Mouse (Mus musculus) left cerebral cortex, postnatal 25 days (tissue): ENCODE measurements around the gene Dtx1. TPM values are rescaled to one million over a fixed set of nuclear protein-coding genes. Genes with fewer than 3 reads are reported as not detected.
A peak's percentile ranks its signal among the peaks of the same experiment; 100 is the strongest.

Experiments
- DNase-seq, 2 experiments: peaks; one replicate each; pipeline ENCODE4 v3.0.0; 2022; ENCODE audit warnings: low spot score in 2 of 2, mixed read lengths in 1 of 2
- intact Hi-C: fragments of 180-260 bp; cut with DNase I; formaldehyde crosslinking; loops from one replicate; pipeline ENCODE4 v1.15.1; 2025
- total RNA-seq, 2 experiments: library from RNA; stranded (reverse); gene quantifications; 2 replicates each; pipeline ENCODE4 v1.2.3; 2021

The Dtx1 gene
- total RNA-seq, 2 experiments from 2014 or later: 68.9 to 71.2 TPM

DNA sequence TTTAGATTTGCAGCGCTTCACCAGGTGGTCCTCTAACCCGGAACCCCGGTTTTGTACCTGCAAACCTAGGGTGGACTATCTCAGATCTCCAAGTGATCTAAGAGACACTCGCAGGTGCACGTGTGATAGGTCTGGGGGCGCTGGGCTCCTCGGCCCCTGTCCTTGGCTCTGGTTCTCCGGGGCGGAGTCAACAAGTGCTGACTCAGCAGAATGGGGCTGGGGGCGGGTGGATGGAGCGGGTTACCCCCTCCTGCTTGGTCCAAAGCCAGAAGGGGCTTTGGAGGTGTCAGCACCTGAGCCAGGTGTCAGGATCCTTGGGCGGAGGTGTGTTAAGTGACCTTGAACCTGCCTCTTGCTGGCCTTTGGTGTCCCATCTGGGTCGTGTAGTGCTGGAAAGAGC is 61.8 kb downstream of the Dtx1 start:
- no peak for DNase-seq
- intact Hi-C loops: loop anchor here (2.0 kb wide), 1 partner anchor 29 kb away; no protein-coding TSS in a partner anchor

DNA sequence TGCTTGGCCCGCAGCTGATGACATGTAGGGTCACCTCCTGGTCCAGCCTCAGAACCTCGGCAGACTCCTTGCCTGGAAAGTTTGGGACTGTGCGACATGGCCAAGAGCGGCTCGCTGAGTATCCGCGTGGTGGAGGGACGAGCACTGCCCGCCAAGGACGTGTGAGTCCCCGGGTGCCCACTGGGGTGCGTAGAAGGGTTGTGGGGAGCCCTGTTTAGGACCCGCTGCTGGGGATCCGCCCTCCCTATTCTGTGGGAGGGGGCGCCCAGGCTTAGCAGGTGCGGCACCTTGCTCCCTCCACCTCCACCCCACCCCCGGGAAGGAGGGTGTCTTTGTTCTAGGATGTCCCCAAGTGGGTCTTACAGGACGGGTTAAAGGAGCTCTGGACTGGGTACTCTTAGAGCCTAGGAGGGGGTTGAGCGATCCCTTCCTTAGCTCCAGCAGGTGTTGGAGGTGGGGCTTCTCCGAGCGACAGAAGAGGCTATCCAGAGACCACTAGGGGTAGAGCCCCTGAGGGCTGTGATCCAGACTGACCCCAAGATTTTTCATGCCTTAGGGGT is 62.3 kb downstream of the Dtx1 start:
- intact Hi-C loops: loop anchor here (2.0 kb wide), 1 partner anchor 29 kb away; no protein-coding TSS in a partner anchor
- DNase-seq: no peak

DNA sequence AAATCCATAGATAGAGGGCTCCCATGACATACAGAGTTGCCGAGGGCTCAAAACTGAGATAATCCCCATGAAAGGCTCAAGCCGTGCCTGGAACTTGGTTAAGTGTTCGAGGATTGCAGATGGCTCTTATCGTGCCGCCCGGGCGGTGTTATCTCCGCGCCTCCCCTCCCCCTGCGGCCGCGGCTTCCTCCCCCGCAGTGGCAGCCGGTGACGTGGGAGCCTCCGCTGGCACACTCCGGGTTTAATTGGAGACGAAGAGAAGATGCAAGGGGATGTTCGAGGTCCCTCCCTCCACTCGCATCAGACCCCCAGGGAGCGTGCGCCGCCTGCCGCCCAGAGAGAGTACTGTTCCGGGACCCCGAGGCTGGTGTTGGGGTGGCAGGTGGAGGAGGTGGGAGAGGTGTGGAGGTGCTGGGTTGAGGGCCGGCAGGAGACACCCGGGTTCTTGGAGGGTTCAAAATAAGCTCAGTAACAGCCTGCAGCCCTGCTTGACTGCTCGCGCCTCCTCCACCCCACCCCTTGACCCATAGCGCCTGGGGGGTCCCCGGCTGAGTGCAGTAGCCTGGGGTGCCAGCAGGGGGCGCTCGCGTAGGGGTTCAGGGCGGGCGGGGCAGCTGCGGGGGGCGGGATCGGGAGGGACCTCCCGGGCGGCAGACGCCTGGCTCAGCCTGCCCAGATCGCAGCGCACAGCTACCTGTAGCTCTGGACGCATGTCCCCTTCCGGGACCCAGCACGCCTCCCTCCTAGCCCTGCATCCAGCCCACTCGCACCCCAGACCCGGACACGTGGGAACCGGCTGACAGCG is 63.0 kb downstream of the Dtx1 start, which contains the start of gene Rasal1:
Gene Rasal1 (plus strand): TSS at position 244 of the 805 bp plus-strand sequence.
- DNase-seq: peak; percentile 78 to 92
- intact Hi-C loops: loop anchor here (1.0 to 2.0 kb wide), 2 partner anchors 8 to 28 kb away; no protein-coding TSS in a partner anchor

- intact Hi-C loops: loop anchor here (1.0 to 2.0 kb wide), 2 partner anchors 8 to 27 kb away; no protein-coding TSS in a partner anchor
Measured at GRCm38 (mm10) chr5:120647814-120648491, 63.8 kb downstream of the Dtx1 start.

GRCm38 (mm10) chr5:120647361-120647760 is 64.4 kb downstream of the Dtx1 start:
- intact Hi-C loops: no loop called here
- DNase-seq: no peak

More at GRCm38 (mm10) chr5:120647814-120648491, 63.8 kb downstream of the Dtx1 start:
- DNase-seq: peak; percentile 62 to 78

DNA sequence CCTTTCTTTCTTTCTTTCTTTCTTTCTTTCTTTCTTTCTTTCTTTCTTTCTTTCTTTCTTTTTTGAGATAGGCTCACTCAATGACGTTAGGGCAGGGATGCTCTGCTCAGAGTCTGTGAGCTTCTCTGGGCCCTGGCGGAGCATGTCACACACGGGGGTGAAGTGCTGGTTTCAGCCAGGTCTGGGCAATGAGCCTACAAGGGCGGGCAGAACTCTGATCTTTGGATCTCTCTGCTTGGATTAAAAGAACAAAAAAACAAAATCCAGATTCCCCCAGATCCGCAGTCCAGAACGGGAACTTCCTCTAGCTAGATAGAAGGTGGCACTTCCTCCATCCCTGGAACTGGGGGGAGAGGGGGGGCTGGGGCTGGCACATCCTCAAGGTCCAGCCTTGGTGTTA is 65.9 kb downstream of the Dtx1 start:
- no peak for DNase-seq
- intact Hi-C loops: no loop called here

- intact Hi-C loops: no loop called here
- no peak for DNase-seq
Measured at GRCm38 (mm10) chr5:120644227-120644626, 67.5 kb downstream of the Dtx1 start.

DNA sequence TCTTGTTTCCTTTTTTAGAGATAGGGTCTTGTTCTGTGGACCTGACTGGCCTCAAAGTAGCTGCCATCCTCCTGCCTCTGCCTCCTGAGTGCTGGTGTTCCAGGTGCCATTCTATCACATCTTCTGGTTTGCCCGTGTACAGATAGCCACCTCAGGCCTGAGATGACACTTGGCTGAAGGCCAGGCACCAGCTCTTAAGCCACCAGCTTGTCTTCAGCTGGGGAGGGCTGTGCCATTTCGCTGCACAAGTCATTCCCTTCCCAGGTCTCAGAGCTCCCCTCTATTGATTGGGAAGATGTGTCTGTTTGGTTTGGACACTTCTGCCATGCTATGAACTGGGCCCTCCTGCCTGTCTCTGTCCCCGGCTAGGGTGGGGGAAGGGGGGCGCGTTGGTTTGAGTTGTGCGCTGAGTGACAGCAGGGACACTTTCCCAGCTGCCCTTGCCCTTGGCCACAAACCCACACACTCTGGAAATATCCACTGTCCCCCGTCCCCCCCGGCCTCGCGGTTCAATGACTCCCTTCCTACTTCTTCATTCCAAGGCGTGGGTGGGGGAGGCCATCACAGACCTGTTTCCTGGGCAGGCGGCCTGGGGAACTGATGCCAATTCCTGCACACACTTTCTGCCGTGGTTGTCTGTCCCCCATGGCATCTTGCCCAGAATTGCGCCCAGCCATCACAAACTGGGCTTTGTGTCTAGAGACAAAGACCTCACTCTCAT is 68.2 kb downstream of the Dtx1 start:
- intact Hi-C loops: no loop called here
- DNase-seq: no peak

GRCm38 (mm10) chr5:120640094-120640493 is 71.6 kb downstream of the Dtx1 start:
- intact Hi-C loops: no loop called here
- no peak for DNase-seq

DNA sequence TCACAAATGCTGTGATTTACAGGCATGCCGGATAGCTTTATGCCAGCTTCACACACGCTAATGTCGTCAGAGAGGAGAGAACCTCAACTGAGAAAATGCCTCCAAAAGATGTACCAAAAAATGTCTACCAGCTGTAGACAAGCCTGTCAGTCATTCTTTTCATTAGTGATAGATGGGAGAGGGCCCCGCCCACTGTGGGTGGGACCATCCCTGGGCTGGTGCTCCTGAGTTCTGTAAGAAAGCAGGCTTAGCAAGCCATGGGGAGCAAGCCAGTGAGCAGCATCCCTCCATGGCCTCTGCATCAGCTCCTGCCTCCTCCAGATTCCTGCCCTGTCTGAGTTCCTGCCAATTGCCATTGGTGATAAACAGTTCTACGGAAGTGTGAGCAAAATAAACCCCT is 76.1 kb downstream of the Dtx1 start:
- intact Hi-C loops: no loop called here
- no peak for DNase-seq

DNA sequence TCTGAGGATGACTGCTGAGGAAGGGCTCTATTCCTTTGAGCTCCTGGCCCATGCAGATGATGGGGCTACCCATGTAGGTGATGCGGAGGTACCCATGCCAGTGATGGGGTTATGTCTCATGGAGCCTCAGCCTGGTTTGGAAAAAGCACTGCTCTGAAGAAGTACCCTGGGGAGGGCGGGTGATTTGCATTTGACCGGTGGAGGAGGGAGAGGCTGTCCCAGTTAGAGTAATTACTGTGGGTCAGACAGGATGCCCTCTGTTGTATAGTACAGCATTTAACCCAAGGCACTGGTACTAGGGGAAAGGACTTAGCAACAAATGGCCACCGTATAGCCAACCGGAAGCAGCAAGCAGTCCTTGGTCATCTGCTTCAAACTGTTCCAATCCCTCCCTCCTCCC is 76.9 kb downstream of the Dtx1 start:
- DNase-seq: no peak
- intact Hi-C loops: no loop called here

- intact Hi-C loops: no loop called here
- no peak for DNase-seq
Measured at GRCm38 (mm10) chr5:120634131-120634530, 77.6 kb downstream of the Dtx1 start, which contains the start of gene Cfap73. TSS of gene Cfap73 (minus strand) at chr5:120634235.

DNA sequence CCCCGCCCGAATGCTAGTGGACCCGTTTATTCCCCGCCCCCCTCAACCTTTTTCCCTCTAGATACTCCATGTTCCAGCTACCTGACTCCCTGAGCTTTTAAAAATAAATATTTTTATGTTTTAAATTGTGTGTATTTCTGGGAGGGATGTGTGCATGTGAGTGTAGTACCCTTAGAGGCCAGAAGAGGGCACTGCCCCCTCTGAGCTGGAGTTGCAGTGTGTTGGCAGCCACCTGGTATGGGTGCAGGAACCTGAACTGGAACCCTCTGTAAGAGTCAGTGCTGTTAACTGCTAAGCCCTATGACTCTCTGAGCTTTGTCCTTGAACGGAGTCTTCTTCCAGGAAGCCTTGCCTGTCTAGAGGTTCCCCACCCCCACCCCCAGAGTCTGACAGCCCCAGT is 79.8 kb downstream of the Dtx1 start:
- no peak for DNase-seq
- intact Hi-C loops: no loop called here

- no peak for DNase-seq
- intact Hi-C loops: no loop called here
Measured at GRCm38 (mm10) chr5:120631128-120631527, 80.6 kb downstream of the Dtx1 start.

Other genes starting within 250 kb of the Dtx1 start
- gene Sdsl, start 239.1 kb downstream of the Dtx1 start, total RNA-seq: 1 to 10 TPM; 4.6 to 6.4 TPM
- gene Sds, start 235.4 kb downstream of the Dtx1 start, total RNA-seq: under 1 TPM in 1 of 2 experiments, not detected in 1; 0.27 TPM
- 10 to 100 TPM; 56.9 to 58.9 TPM for gene Plbd2, start 208.3 kb downstream of the Dtx1 start, total RNA-seq
- gene Slc8b1, start 200.8 kb downstream of the Dtx1 start, total RNA-seq: 1 to 10 TPM; 5.9 to 6.0 TPM
- 10 to 100 TPM; 33.9 to 39.4 TPM for gene Tpcn1, start 123.3 kb downstream of the Dtx1 start, total RNA-seq
- gene Iqcd, start 122.9 kb downstream of the Dtx1 start, total RNA-seq: under 1 TPM; 0.32 to 0.48 TPM
- 10 to 100 TPM; 31.4 to 32.6 TPM for gene Rita1, start 99.3 kb downstream of the Dtx1 start, total RNA-seq
- gene Ddx54, start 99.2 kb downstream of the Dtx1 start, total RNA-seq: 10 to 100 TPM; 38.7 to 39.6 TPM
- gene Cfap73, start 77.7 kb downstream of the Dtx1 start, total RNA-seq: not detected
- gene Rasal1, start 63.1 kb downstream of the Dtx1 start, total RNA-seq: 10 to 100 TPM; 81.0 to 82.3 TPM
- under 1 TPM in 1 of 2 experiments, not detected in 1; 0.30 TPM for gene Oas2, start 37.9 kb upstream of the Dtx1 start, total RNA-seq
- not detected for gene Oas3, start 65.7 kb upstream of the Dtx1 start, total RNA-seq
- not detected for gene Oas1e, start 83.6 kb upstream of the Dtx1 start, total RNA-seq
- under 1 TPM; 0.66 to 0.94 TPM for gene Oas1c, start 100.6 kb upstream of the Dtx1 start, total RNA-seq
- gene Oas1f, start 135.4 kb upstream of the Dtx1 start, total RNA-seq: not detected
- gene Oas1h, start 149.5 kb upstream of the Dtx1 start, total RNA-seq: not detected
- gene Oas1g, start 175.7 kb upstream of the Dtx1 start, total RNA-seq: under 1 TPM in 1 of 2 experiments, not detected in 1; 0.30 TPM
- gene Oas1a, start 195.6 kb upstream of the Dtx1 start, total RNA-seq: under 1 TPM in 1 of 2 experiments, not detected in 1; 0.25 TPM
- not detected for gene Oas1d, start 202.6 kb upstream of the Dtx1 start, total RNA-seq